Mouse (Mus musculus): Measurements from ENCODE around the gene Zswim8. TPM values are rescaled to one million over a fixed set of nuclear protein-coding genes. Genes with fewer than 3 reads are reported as not detected.
A peak's percentile ranks its signal among the peaks of the same experiment; 100 is the strongest.
"Not testable (repeated sequence)": the region's sequence is repeated elsewhere in the genome, so short reads cannot be mapped to it uniquely, and the experiment has no call there.

The Zswim8 gene
- total RNA-seq, 2 experiments from 2014 or later, result 129 to 136 TPM

DNA sequence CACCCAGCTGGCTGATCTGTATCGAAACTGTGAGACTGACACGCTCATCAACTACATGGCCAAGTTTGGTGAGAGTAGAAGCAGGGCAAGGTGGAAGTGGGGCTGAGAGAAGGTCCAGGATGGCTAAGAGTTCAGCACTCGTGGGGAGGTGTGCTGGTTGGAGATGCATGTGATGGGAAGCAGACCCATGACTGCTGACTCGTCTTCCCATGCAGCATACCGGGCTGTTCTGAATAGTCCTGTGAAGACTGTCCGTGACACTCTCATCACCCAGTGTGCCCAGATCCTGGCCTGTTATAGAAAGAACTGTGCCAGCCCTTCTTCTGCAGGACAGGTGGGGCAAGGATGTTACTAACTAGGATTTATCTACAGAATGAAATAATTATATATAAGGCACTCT is 15.6 kb upstream of the Zswim8 start:
- DNase-seq (ENCODE audit: low spot score in 2 of 2), result no peak

DNA sequence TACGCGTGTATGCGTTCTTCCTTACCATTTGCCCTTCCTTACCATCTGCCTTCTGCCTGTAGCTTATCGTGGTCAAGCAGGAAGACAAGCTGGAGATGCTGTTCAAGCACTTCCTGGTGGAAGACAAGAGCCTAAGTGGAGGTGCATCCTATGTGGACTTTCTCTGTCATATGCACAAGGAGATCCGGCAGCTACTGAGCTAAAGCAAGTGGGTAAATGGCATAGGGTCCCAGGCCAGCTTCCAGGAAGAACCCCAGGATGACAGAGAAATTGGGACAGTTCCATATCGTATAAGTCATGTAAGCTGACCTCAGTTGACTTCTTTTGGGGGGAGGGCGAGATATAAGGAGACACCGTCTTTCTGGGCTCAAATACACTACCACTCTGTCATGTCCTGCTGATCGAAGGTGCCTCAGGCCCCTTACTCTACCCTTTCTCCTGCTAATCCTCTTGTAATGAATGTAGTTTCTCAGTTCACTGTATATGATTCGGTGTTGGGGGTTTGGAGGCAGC is 13.7 kb upstream of the Zswim8 start:
- DNase-seq (ENCODE audit: low spot score in 2 of 2), result no peak

DNA sequence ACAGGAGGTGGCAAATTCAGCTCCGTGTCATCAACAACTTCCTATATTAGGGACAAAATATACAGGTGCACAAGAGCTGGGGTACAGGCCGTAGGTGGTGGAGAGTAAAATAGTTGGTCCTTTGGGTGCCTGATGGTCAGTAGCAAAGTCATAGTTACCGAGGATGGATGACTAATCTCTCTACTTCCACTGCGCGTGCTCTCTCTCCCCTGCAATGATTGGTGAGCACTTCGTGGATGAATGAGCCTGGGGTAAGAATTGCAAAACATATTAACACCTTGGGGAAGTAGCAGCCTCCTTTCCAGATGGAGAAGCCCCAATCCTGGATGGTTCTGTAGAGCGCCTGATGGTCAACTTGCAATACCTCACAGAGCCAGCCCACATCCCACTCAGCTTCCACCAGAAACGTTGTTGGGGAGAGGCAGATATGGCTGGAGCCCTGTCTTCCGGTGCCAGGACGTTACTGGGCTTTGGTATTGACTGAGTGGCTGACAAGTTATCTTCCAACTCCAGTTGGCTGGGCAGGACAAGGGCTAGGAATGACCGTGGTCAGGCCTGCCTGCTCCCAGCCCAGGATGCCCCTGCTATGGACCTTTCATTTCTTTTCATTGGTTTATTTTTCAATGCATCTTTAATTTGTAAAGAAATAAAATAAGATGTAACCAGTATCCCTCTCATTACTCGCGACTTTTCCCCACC is 13.0 kb upstream of the Zswim8 start:
- no peak for DNase-seq (ENCODE audit: low spot score in 2 of 2)

- DNase-seq (ENCODE audit: low spot score in 2 of 2), result peak; percentile 78 to 83
Observed at GRCm38 (mm10) chr14:20694884-20695760, 12.2 kb upstream of the Zswim8 start, which contains the start of gene Fut11. TSS of gene Fut11 (plus strand) at chr14:20694968.

DNA sequence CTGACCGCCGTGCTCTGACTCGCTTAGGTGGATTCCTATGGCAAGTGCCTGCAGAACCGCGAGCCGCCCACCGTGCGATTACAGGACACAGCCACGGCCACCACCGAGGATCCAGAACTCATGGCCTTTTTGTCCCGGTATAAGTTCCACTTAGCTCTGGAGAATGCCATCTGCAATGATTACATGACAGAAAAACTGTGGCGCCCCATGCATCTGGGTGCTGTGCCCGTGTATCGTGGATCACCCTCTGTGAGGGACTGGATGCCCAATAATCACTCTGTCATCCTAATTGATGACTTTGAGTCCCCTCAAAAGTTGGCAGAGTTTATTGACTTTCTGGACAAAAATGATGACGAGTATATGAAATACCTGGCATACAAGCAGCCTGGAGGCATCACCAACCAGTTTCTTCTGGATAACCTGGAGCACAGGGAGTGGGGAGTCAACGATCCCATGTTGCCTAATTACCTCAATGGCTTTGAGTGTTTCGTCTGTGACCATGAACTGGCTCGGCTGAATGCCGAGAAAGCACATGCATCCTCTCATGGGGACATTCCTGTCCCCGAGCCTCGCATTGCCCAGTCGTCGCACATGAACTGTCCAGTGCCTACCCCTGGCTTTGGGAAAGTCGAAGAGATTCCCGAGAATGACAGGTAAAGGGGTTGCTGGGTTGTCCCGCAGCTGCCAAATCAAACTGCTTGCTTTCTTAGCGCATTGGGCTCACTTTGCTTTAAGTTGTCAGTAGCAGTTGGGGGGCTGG is 11.4 kb upstream of the Zswim8 start:
- peak in 1 of 2 experiments; percentile 29 for DNase-seq (ENCODE audit: low spot score in 2 of 2)

GRCm38 (mm10) chr14:20696986-20697385 is 10.4 kb upstream of the Zswim8 start:
- no peak for DNase-seq (ENCODE audit: low spot score in 2 of 2)

DNA sequence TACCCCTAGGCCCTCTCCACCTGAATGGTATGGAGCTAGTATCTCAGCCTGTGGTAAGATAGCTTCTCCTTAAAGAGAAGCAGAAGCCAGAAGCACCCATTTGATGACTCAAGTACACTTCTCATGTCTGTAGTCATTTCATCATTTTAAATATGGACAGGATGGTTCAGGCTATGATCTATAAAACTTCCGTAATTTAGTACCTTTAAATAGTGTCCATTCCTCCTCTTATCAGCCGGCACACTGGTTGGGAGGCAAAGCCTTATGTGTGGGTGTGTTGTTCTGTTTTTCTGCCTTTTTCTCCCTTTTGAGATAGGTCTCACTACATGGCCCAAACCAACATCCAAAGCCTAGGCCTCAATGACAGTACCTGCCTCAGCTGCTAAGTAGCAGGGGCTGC is 8.8 kb upstream of the Zswim8 start:
- no peak for DNase-seq (ENCODE audit: low spot score in 2 of 2)

GRCm38 (mm10) chr14:20700362-20700761 is 7.0 kb upstream of the Zswim8 start:
- no peak for DNase-seq (ENCODE audit: low spot score in 2 of 2)

- no peak for DNase-seq (ENCODE audit: low spot score in 2 of 2)
Observed at GRCm38 (mm10) chr14:20701554-20701953, 5.8 kb upstream of the Zswim8 start.

- no peak for DNase-seq (ENCODE audit: low spot score in 2 of 2)
Observed at GRCm38 (mm10) chr14:20702096-20702740, 5.1 kb upstream of the Zswim8 start.

- DNase-seq (ENCODE audit: low spot score in 2 of 2), result peak; percentile 90 to 94
Observed at GRCm38 (mm10) chr14:20702741-20703381, 4.5 kb upstream of the Zswim8 start, which contains the start of gene Chchd1. TSS of gene Chchd1 (plus strand) at chr14:20703006.

DNA sequence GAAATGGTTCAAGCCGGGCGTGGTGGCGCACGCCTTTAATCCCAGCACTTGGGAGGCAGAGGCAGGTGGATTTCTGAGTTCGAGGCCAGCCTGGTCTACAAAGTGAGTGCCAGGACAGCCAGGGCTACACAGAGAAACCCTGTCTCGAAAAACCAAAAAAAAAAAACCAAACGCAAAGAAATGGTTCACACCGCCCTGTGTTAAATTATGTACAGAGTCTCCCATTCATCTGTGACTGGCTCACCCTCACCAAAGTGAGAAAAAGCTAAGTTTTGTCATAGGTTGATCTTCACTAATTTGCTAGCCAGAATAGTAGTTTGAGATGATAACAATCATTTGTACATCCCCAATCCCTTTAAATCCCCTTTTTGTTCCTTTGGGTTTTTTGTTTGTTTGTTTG is 3.9 kb upstream of the Zswim8 start:
- DNase-seq (ENCODE audit: low spot score in 2 of 2), result not testable (repeated sequence)

DNA sequence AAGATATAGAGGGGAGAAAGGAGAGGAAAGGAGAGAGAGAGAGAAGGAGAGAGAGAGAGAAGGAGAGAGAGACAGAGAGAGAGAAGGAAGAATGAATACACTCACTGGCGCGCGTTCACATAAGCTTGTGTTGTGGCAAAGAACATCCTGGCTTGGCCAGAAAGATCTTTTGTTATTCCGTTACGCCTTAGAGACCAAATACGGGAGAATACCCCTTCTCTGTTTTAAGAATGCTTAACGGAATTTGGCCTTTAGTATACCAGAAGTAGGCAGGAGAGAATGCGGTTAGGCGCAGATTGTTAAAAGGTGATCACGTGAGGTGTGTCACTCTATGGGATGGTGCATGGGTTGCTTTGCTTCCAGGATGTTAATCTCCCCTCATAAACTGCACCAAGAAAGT is 887 bp downstream of the Zswim8 start:
- no peak for DNase-seq (ENCODE audit: low spot score in 2 of 2)

DNA sequence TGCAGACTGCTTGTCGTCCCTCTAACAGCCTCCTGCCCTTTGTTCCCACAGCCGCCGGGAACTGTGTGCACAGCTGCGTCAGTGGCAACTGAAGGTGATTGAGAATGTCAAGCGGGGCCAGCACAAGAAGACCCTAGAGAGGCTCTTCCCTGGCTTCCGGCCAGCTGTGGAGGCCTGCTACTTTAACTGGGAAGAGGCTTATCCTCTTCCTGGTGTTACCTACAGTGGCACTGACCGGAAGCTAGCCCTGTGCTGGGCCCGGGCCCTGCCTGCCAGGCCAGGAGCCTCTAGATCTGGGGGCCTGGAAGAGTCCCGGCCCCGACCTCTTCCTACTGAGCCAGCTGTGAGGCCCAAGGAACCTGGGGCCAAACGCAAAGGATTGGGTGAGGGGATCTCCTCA is 6.5 kb downstream of the Zswim8 start:
- no peak for DNase-seq (ENCODE audit: low spot score in 2 of 2)

DNA sequence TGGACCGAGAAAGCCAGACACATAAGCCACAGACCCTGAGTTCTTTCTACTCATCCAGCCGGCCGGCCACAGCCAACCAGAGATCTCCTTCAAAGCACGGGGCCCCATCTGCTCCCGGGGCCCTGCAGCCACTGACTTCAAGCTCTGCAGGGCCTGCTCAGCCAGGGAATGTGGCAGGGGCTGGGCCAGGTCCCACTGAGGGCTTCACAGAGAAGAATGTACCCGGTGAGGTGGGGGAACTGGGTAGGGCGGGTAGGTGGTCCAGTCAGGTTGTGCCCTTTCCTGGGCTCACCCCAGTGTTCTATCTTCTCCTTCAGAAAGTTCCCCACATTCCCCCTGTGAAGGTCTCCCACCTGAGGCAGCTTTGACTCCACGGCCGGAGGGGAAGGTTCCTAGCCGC is 11.1 kb downstream of the Zswim8 start:
- DNase-seq (ENCODE audit: low spot score in 2 of 2), result no peak

GRCm38 (mm10) chr14:20719767-20720166 is 12.4 kb downstream of the Zswim8 start:
- no peak for DNase-seq (ENCODE audit: low spot score in 2 of 2)

- no peak for DNase-seq (ENCODE audit: low spot score in 2 of 2)
Observed at GRCm38 (mm10) chr14:20721371-20721770, 14.0 kb downstream of the Zswim8 start.

DNA sequence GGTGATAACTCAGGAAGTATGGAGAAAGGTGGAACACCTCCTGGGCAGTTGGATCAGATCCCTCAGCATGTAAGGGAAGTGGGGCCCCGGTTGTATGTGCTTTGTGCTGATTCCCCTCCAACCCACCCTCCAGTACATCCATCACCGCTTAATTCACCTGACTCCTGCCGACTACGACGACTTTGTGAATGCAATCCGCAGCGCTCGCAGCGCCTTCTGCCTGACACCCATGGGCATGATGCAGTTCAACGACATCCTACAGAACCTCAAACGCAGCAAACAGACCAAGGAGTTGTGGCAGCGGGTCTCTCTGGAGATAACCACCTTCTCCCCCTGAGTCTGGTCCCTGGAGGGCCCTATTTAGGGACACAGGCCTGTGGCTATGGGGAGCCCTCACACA is 15.7 kb downstream of the Zswim8 start:
- no peak for DNase-seq (ENCODE audit: low spot score in 2 of 2)

- peak; percentile 61 to 71 for DNase-seq (ENCODE audit: low spot score in 2 of 2)
Observed at GRCm38 (mm10) chr14:20724043-20724442, 16.7 kb downstream of the Zswim8 start.

- DNase-seq (ENCODE audit: low spot score in 2 of 2), result no peak
Observed at GRCm38 (mm10) chr14:20725660-20726339, 18.4 kb downstream of the Zswim8 start.

All from adrenal gland, adult 18-20 months (tissue).